Mouse (Mus musculus): ENCODE measurements at regions not wholly inside any gene's neighbourhood (a gene's known extent, or its start where the extent isn't known, plus 50 kb on each side); places are given as distances from the start of the nearest gene placed in this dataset.

DNA sequence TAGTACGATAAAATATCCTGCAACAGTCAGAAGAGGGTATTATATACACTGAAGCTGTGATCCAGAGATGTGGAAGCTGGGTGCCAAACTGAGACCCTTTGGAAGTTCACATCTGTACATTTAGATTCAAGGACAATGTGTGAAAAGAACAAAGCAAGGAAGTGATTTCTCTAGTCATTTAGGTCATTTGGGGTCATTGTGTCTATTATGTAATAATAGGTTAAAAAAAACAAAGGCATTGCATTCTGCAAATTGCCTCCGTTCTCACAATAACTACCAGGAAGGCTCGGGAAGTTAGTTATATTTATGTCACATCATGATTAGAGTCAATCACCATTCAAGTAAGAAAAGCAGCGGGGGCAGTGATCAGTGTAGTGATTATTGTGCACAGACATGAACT lies 563.3 kb downstream of the Trim52 start:
- no peak for DNase-seq (ENCODE audit: low spot score in 2 of 2)

DNA sequence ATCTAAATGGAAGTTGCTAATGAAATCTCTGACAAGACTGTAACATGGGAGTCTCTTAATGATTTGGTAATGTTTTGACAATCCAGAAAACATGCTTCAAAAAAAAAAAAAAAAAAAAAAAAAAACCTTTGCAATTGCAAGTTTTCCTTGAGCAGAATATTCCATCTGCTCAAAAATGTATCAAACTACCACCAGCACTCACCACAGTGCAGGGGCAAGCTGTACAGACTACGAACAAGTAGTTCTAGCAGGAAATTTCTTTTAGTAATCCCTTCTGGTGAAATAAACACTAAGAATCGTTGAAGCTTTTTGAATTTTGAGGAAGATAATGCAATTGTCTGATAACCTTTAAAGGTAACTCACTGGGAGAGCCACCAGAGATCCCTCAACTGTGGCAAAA lies 572.0 kb downstream of the Trim52 start:
- DNase-seq (ENCODE audit: low spot score in 2 of 2): no peak

- DNase-seq (ENCODE audit: low spot score in 2 of 2): no peak
Observed at GRCm38 (mm10) chr14:106681193-106681592, 575.2 kb downstream of the Trim52 start.

GRCm38 (mm10) chr14:106687361-106687760 lies 581.4 kb downstream of the Trim52 start:
- no peak for DNase-seq (ENCODE audit: low spot score in 2 of 2)

DNA sequence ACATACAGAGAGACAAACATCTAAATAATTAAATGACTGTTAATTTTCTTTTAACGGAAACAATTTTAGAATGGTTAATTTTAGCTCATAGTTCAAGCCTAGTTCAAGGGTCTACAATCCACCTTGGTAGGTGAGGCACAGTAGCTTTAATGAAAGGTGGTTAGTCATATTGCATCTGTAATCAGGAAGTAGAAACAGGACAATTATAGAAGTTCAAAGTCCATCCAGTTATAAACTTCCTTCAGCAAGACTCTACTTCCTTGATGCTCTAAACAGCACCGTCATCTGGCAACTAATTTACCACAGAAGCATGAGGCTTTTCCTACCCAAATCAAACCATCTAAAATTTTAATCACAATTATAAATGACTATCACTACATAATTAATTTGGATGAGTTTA lies 608.0 kb downstream of the Trim52 start:
- no peak for DNase-seq (ENCODE audit: low spot score in 2 of 2)

DNA sequence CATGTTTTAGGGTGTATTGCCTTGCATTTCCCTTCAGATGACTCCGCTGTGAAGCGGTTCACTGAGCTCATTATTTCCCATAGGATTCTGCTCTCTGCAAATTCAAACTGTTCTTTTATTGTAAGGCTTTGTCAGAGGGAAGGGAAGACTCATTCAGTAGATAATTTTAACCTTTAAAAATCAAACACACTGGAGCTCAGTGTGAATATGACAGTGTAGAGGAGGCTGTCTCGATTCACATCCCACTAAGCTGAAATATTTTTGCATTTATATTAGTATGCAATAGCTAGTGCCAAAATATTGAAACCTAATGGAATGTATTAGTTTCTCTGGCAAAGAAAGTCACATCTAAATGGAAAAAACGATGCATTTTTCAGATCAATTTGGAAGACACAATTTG lies 627.8 kb downstream of the Trim52 start:
- peak in 1 of 2 experiments; percentile 2 for DNase-seq (ENCODE audit: low spot score in 2 of 2)

DNA sequence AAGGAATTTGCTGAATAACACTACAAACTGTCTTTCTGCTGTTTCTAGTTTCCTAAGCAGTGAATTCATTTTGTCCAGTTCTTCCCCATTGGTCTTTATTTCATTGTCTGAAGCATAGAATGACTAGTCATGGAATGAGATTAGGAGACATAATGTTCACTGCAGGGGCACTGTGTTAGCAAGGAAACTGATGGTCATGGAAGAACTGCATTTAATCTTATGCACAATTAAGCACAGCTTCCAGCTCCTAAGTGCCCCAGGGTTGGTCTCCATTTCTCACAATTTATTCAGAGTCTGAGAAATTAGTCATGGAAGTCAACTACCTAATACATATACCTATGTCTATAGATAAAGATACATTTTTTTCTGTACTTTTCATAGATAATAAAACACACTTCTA lies 634.9 kb downstream of the Trim52 start:
- no peak for DNase-seq (ENCODE audit: low spot score in 2 of 2)

DNA sequence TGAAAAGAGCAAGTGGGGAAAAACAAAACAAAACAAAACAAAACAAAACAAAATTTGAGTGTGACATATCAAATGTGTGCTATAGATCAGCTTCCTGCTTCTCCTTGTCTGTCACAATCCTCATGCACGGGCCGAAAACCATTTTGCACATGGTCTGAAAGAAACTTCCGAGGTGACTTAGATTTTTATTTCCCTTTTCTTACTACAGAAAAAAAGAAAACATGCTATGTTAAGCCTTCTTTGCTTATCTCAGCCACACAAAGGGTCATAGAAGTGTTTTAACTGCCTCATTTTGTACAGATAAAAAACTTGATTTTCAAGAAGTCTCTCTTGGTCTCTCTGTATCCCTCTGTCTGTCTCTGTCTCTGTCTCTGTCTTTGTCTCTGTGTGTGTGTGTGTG lies 654.2 kb downstream of the Trim52 start:
- DNase-seq (ENCODE audit: low spot score in 2 of 2): no peak

- DNase-seq (ENCODE audit: low spot score in 2 of 2): no peak
Observed at GRCm38 (mm10) chr14:106763089-106763605, 657.1 kb downstream of the Trim52 start.

DNA sequence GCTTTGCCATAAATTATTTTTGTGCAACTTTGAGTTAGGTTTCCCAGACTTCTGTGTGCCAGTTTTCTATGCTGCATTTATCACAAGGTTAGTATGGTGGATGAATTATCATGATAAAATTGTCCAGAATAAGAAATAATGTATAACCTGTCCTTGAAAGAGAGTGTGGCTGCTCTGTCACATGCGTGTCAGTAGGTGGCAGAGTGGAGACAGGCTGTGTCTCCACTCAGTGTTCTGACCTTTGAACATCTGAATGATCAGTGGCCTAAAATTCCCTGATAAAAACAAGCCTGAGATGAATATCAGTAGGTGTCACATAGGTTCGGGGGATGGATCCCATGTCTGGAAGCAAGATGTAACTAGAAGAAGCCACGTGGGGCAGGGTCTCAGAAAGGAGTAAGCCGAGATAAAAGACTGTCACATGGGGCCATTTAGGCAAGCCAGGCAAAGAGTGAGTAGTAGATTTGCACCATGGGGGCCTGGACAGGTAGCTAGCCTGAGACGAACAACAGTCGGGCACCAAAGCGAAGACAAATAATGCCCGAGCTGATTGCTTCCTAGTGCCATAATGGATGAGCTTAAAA lies 660.0 kb downstream of the Trim52 start:
- DNase-seq (ENCODE audit: low spot score in 2 of 2): peak in 1 of 2 experiments; percentile 7
